ENCODE assay signal across 8 mouse cellular contexts in genomic region chr7:102076714-102077296, GRCm38 (mm10). TPM values are rescaled to one million over a fixed set of nuclear protein-coding genes. Genes with fewer than 3 reads are reported as not detected.
DNase-seq lines count a peak whose midpoint lies in the region; ATAC-seq lines count a peak whose summit lies in the region.

No protein-coding gene starts in this region.

- intact Hi-C loops in left cerebral cortex, postnatal 10 days (cut with DNase I), result loop anchor here (5.0 to 10.0 kb wide), 2 partner anchors 160 to 422 kb away; no protein-coding TSS in a partner anchor

- no peak for DNase-seq in forebrain, embryonic 11.5 days (ENCODE audit: low spot score)
- peak; percentile 58 for DNase-seq in 3T3-L1 (ENCODE audit: low read depth, low spot score)
- DNase-seq in thymus, postnatal 25 days, result peak; percentile 42
- no peak for DNase-seq in layer of hippocampus, adult 9-10 months (ENCODE audit: low spot score)
- DNase-seq in left cerebral cortex, postnatal 10 days (ENCODE audit: extremely low spot score in 1 of 2, low spot score in 2 of 2), result no peak

- no peaks in the 10 kb centered on the region for H3K4me1 ChIP-seq in forebrain, embryonic 11.5 days (replicated peaks; ENCODE audit: control insufficient read depth, insufficient read depth, low read length)
- H3K4me1 ChIP-seq in forebrain, embryonic 16.5 days (replicated peaks; ENCODE audit: control insufficient read depth, insufficient read depth, low read length), result no peaks in the 10 kb centered on the region
- no peaks in the 10 kb centered on the region for H3K4me1 ChIP-seq in liver, embryonic 12.5 days

- no peak overlapping the region for H3K4me3 ChIP-seq in forebrain, embryonic 11.5 days (ENCODE audit: low read depth, low read length)
- H3K4me3 ChIP-seq in forebrain, embryonic 16.5 days (replicated peaks; ENCODE audit: low read length), result no peak overlapping the region
- no peak overlapping the region for H3K4me3 ChIP-seq in liver, embryonic 12.5 days

- H3K9me3 ChIP-seq in forebrain, embryonic 11.5 days (ENCODE audit: control insufficient read depth, low read length), result no peaks in the 10 kb centered on the region
- H3K9me3 ChIP-seq in forebrain, embryonic 16.5 days (ENCODE audit: control insufficient read depth, low read length), result no peaks in the 10 kb centered on the region
- H3K9me3 ChIP-seq in liver, embryonic 12.5 days (replicated peaks), result no peaks in the 10 kb centered on the region

- H3K27me3 ChIP-seq in forebrain, embryonic 11.5 days (ENCODE audit: control insufficient read depth, insufficient read depth, low read length), result no peaks in the 10 kb centered on the region
- no peaks in the 10 kb centered on the region for H3K27me3 ChIP-seq in forebrain, embryonic 16.5 days (replicated peaks; ENCODE audit: control insufficient read depth, insufficient read depth, low read length)
- H3K27me3 ChIP-seq in liver, embryonic 12.5 days (replicated peaks), result no peaks in the 10 kb centered on the region

- 0 out of 2 replicates have a peak, but pooled peaks have one; percentile 49 for ATAC-seq in forebrain, embryonic 11.5 days (replicated peaks; ENCODE audit: low FRiP score)
- ATAC-seq in forebrain, embryonic 16.5 days, result no peak
- ATAC-seq in activated CD4-positive, CD25-positive, alpha-beta regulatory T cell, adult 4 months, result peak; percentile 52
- peak; percentile 37; the same call in 1 of the 2 replicates for ATAC-seq in liver, embryonic 12.5 days

- H3K9ac ChIP-seq in forebrain, embryonic 11.5 days (ENCODE audit: low read length), result no peak overlapping the region
- H3K9ac ChIP-seq in forebrain, embryonic 16.5 days (replicated peaks; ENCODE audit: low read depth, low read length), result no peak overlapping the region
- H3K9ac ChIP-seq in liver, embryonic 12.5 days, result no peak overlapping the region

- WGBS in forebrain, embryonic 11.5 days, result 83% methylated on average over 7 of the region's 7 CpGs
- WGBS in forebrain, embryonic 16.5 days, result 83% methylated on average over 7 of the region's 7 CpGs
- WGBS in liver, embryonic 12.5 days (ENCODE audit: insufficient replicate concordance), result 75% methylated on average over 7 of the region's 7 CpGs

- H3K4me2 ChIP-seq in forebrain, embryonic 11.5 days (ENCODE audit: low read depth, low read length, severe bottlenecking), result no peak overlapping the region
- no peak overlapping the region for H3K4me2 ChIP-seq in forebrain, embryonic 16.5 days (ENCODE audit: low read length)
- H3K4me2 ChIP-seq in liver, embryonic 12.5 days, result no peak overlapping the region

- H3K27ac ChIP-seq in forebrain, embryonic 11.5 days (ENCODE audit: low read depth, low read length), result no peak overlapping the region
- H3K27ac ChIP-seq in forebrain, embryonic 16.5 days (ENCODE audit: low read length), result no peak overlapping the region
- H3K27ac ChIP-seq in liver, embryonic 12.5 days, result no peak overlapping the region

- H3K36me3 ChIP-seq in forebrain, embryonic 11.5 days (ENCODE audit: control insufficient read depth, insufficient read depth, low read length), result peaks cover 16% of the 10 kb centered on the region; the same call in 1 of the 2 replicates
- H3K36me3 ChIP-seq in forebrain, embryonic 16.5 days (ENCODE audit: control insufficient read depth, insufficient read depth), result peaks cover 32% of the 10 kb centered on the region
- H3K36me3 ChIP-seq in liver, embryonic 12.5 days, result peaks cover 97% of the 10 kb centered on the region

RNA-seq across cellular contexts. Expression of gene Trpc2, which starts 6.1 kb away (rescaled TPM):
- not detected in 2 replicates for polyA plus RNA-seq in forebrain, embryonic 11.5 days (2014; fragmentation: Nextera tagmentation; extraction: Ambion mirVana)
- 0.24 TPM in 1 of 2 replicates, not detected in the other for polyA plus RNA-seq in forebrain, embryonic 16.5 days (2015; fragmentation: Nextera tagmentation; extraction: Ambion mirVana)
- under 1 TPM; 0.27 to 0.45 TPM for polyA plus RNA-seq in activated CD4-positive, CD25-positive, alpha-beta regulatory T cell, adult 4 months (2017; shearing (Covaris generic))
- polyA plus RNA-seq in liver, embryonic 12.5 days (2016; fragmentation: Nextera tagmentation; extraction: Ambion mirVana), result not detected in 2 replicates
- total RNA-seq in left cerebral cortex, postnatal 10 days (2021), result under 1 TPM in 1 of 2 experiments, not detected in 1; 0.73 TPM

RNA-seq across cellular contexts. Expression of gene Xntrpc, which starts 11.3 kb away (rescaled TPM):
- 2.1 and 2.4 TPM in 2 replicates for polyA plus RNA-seq in forebrain, embryonic 11.5 days (2014; fragmentation: Nextera tagmentation; extraction: Ambion mirVana)
- 1.3 and 1.7 TPM in 2 replicates for polyA plus RNA-seq in forebrain, embryonic 16.5 days (2015; fragmentation: Nextera tagmentation; extraction: Ambion mirVana)
- polyA plus RNA-seq in activated CD4-positive, CD25-positive, alpha-beta regulatory T cell, adult 4 months (2017; shearing (Covaris generic)), result under 1 TPM in 1 of 2 experiments, not detected in 1; 0.83 TPM
- polyA plus RNA-seq in liver, embryonic 12.5 days (2016; fragmentation: Nextera tagmentation; extraction: Ambion mirVana), result 0.33 and 0.41 TPM in 2 replicates
- 1 to 10 TPM; 1.1 to 1.8 TPM for total RNA-seq in left cerebral cortex, postnatal 10 days (2021)

RNA-seq across cellular contexts. Expression of gene Xndc1, which starts 11.5 kb away (rescaled TPM):
- polyA plus RNA-seq in forebrain, embryonic 11.5 days (2014; fragmentation: Nextera tagmentation; extraction: Ambion mirVana), result 36.9 and 38.8 TPM in 2 replicates
- 34.8 and 41.2 TPM in 2 replicates for polyA plus RNA-seq in forebrain, embryonic 16.5 days (2015; fragmentation: Nextera tagmentation; extraction: Ambion mirVana)
- 10 to 100 TPM; 14.4 to 15.2 TPM for polyA plus RNA-seq in activated CD4-positive, CD25-positive, alpha-beta regulatory T cell, adult 4 months (2017; shearing (Covaris generic))
- 20.2 and 21.0 TPM in 2 replicates for polyA plus RNA-seq in liver, embryonic 12.5 days (2016; fragmentation: Nextera tagmentation; extraction: Ambion mirVana)
- 10 to 100 TPM; 24.6 to 25.0 TPM for total RNA-seq in left cerebral cortex, postnatal 10 days (2021)

RNA-seq across cellular contexts. Expression of gene Rnf121, which starts 11.5 kb away (rescaled TPM):
- 30.2 and 31.9 TPM in 2 replicates for polyA plus RNA-seq in forebrain, embryonic 11.5 days (2014; fragmentation: Nextera tagmentation; extraction: Ambion mirVana)
- polyA plus RNA-seq in forebrain, embryonic 16.5 days (2015; fragmentation: Nextera tagmentation; extraction: Ambion mirVana), result 36.3 TPM in 2 replicates
- polyA plus RNA-seq in activated CD4-positive, CD25-positive, alpha-beta regulatory T cell, adult 4 months (2017; shearing (Covaris generic)), result 10 to 100 TPM; 19.5 to 20.2 TPM
- 12.7 and 13.4 TPM in 2 replicates for polyA plus RNA-seq in liver, embryonic 12.5 days (2016; fragmentation: Nextera tagmentation; extraction: Ambion mirVana)
- 10 to 100 TPM; 39.1 to 44.4 TPM for total RNA-seq in left cerebral cortex, postnatal 10 days (2021)

RNA-seq across cellular contexts. Expression of gene Art1, which starts 24.7 kb away (rescaled TPM):
- 0.52 and 0.89 TPM in 2 replicates for polyA plus RNA-seq in forebrain, embryonic 11.5 days (2014; fragmentation: Nextera tagmentation; extraction: Ambion mirVana)
- 0.10 and 0.48 TPM in 2 replicates for polyA plus RNA-seq in forebrain, embryonic 16.5 days (2015; fragmentation: Nextera tagmentation; extraction: Ambion mirVana)
- not detected for polyA plus RNA-seq in activated CD4-positive, CD25-positive, alpha-beta regulatory T cell, adult 4 months (2017; shearing (Covaris generic))
- polyA plus RNA-seq in liver, embryonic 12.5 days (2016; fragmentation: Nextera tagmentation; extraction: Ambion mirVana), result 0.12 and 0.42 TPM in 2 replicates
- not detected for total RNA-seq in left cerebral cortex, postnatal 10 days (2021)

Comparison
In these comparisons a context has a peak if more than half of its experiments do, and no peak if none do; other contexts are left out.
1. DNase-seq: peak in 3T3-L1 (single experiment) and thymus, postnatal 25 days (single experiment); none in forebrain, embryonic 11.5 days (single experiment), layer of hippocampus, adult 9-10 months (single experiment) and left cerebral cortex, postnatal 10 days (0 of 2).